In the genomic region with DNA sequence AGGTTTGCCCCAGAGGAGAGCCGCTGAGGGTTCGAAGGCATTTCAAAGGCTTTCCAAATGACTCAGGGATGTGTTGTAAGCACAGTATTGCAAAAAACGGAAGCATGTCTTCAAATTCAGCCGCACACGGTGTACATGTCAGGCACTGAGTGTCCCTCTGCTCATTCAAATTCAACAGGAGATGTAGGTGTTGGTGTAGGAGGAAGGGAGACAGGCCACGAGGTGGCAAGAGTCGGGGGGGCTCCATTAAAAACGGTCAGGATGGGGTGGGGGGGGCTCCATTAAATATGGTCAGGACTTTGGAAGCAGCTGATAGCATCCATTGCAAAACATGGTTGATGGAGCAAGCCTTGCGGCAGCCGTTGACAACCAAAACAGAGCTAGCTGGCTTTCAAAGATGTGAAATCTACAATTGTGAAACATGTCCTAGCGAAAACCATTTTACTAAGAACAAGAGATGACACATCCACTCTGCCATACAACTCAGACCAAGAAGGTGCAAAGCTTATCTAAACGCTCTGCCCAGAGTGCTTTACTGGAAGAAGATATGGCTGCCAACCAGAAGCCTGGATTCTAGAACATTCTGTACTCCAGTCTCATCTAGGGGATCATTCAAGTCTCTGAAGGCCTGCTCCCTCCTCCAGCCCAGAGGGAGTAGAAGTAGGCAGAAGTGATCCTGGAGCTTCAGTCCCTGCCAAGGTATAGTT, we compare ENCODE assay signal across 18 mouse cellular contexts. TPM values are rescaled to one million over a fixed set of nuclear protein-coding genes. Genes with fewer than 3 reads are reported as not detected.
DNase-seq lines count a peak whose midpoint lies in the region; ATAC-seq and TF ChIP-seq lines count a peak whose summit lies in the region.
"Had no signal": no experiment of that assay in that cellular context is flagged by ENCODE, and none has a peak within 500 bp of the region (broad histone marks: within the 10 kb centered on the region; RNA-seq: fewer than 3 reads in every experiment).

No protein-coding gene starts in this region.

- H3K4me1 ChIP-seq in lung, postnatal 0 days (ENCODE audit: insufficient read depth, low read depth, low read length), result no peaks in the 10 kb centered on the region

- DNase-seq in adrenal gland, postnatal 14 days, result peak; percentile 40
- DNase-seq in adrenal gland, adult 8-10 months, result no peak
- DNase-seq in NIH3T3 (ENCODE audit: low read depth), result peak; percentile 66
- DNase-seq in lung, postnatal 0 days (ENCODE audit: low spot score), result peak; percentile 94
- DNase-seq in monocyte, adult 2 months (ENCODE audit: low read depth in 1 of 2, low spot score in 2 of 2), result peak; percentile 59 to 67
- DNase-seq in testis, postnatal 14 days (ENCODE audit: low spot score), result no peak
- no peak for DNase-seq in embryo, embryonic 9.5 days (ENCODE audit: extremely low spot score)
- DNase-seq in heart, postnatal 14 days, result no peak
- DNase-seq: cerebellum, adult 9-10 months; heart, adult 11 months; kidney, postnatal 14 days; layer of hippocampus, adult 9-11 months; thymus, postnatal 4 days had no signal

- no peaks in the 10 kb centered on the region for H3K36me3 ChIP-seq in lung, postnatal 0 days (ENCODE audit: insufficient read depth, low read length)
- H3K36me3 ChIP-seq: embryonic facial prominence, embryonic 15.5 days; hindbrain, embryonic 12.5 days; midbrain, embryonic 12.5 days had no signal

- 55% methylated on average over 12 of the region's 12 CpGs for WGBS in lung, postnatal 0 days

- intact Hi-C loops in heart, postnatal 14 days (cut with DNase I), result no loop called here

- TF ChIP-seq CTCF in lung, postnatal 0 days (IDR thresholded peaks at IDR 0.05), result no peak

- no peak overlapping the region for H3K9ac ChIP-seq in lung, postnatal 0 days (replicated peaks; ENCODE audit: low read depth)
- H3K9ac ChIP-seq: embryonic facial prominence, embryonic 15.5 days; hindbrain, embryonic 12.5 days; liver, embryonic 14.5 days; midbrain, embryonic 12.5 days had no signal

- peak; percentile 40 for ATAC-seq in lung, postnatal 0 days
- ATAC-seq: intestine, embryonic 16.5 days had no signal

- H3K27ac ChIP-seq in lung, postnatal 0 days (ENCODE audit: low read length), result peak overlapping the region; percentile 87
- H3K27ac ChIP-seq: embryonic facial prominence, embryonic 15.5 days; hindbrain, embryonic 12.5 days; liver, embryonic 14.5 days; midbrain, embryonic 12.5 days had no signal

- peak; percentile 98 for TF ChIP-seq EP300 in lung, postnatal 0 days (IDR thresholded peaks at IDR 0.05)

- H3K4me3 ChIP-seq in lung, postnatal 0 days (ENCODE audit: low read depth, low read length), result no peak overlapping the region
- H3K4me3 ChIP-seq: embryonic facial prominence, embryonic 15.5 days; hindbrain, embryonic 12.5 days; midbrain, embryonic 12.5 days had no signal

- H3K27me3 ChIP-seq in lung, postnatal 0 days (replicated peaks; ENCODE audit: insufficient read depth, low read length), result no peaks in the 10 kb centered on the region
- H3K27me3 ChIP-seq: embryonic facial prominence, embryonic 15.5 days had no signal

- H3K9me3 ChIP-seq in lung, postnatal 0 days (ENCODE audit: low read length), result no peaks in the 10 kb centered on the region
- H3K9me3 ChIP-seq: embryonic facial prominence, embryonic 15.5 days; hindbrain, embryonic 12.5 days; midbrain, embryonic 12.5 days had no signal

- no peak overlapping the region for H3K4me2 ChIP-seq in lung, postnatal 0 days (replicated peaks; ENCODE audit: low read depth, low read length)
- H3K4me2 ChIP-seq: embryonic facial prominence, embryonic 15.5 days; hindbrain, embryonic 12.5 days; midbrain, embryonic 12.5 days had no signal

RNA-seq across cellular contexts. Expression of a gene that starts 4.8 kb away (rescaled TPM):
- total RNA-seq in adrenal gland, postnatal 14 days (2021), result 49.1 and 87.9 TPM in 2 replicates
- 10 to 100 TPM in 2 of 4 experiments, 1 to 10 TPM in 2; 7.3 to 22.4 (median 9.0) TPM for total RNA-seq in adrenal gland, adult 8-10 months (2022)
- 18.6 and 18.7 TPM in 2 replicates for polyA plus RNA-seq in lung, postnatal 0 days (2015; fragmentation: Nextera tagmentation; extraction: Ambion mirVana)
- total RNA-seq in heart, postnatal 14 days (2021), result 10 to 100 TPM; 19.6 to 22.7 TPM

RNA-seq across cellular contexts. Expression of a gene that starts 56.2 kb away (rescaled TPM):
- total RNA-seq in adrenal gland, postnatal 14 days (2021), result 128 and 131 TPM in 2 replicates
- total RNA-seq in adrenal gland, adult 8-10 months (2022), result 100 to 1,000 TPM; 136 to 150 (median 143) TPM
- polyA plus RNA-seq in lung, postnatal 0 days (2015; fragmentation: Nextera tagmentation; extraction: Ambion mirVana), result 43.3 and 45.1 TPM in 2 replicates
- total RNA-seq in heart, postnatal 14 days (2021), result 10 to 100 TPM; 92.6 to 95.8 TPM

Comparison
In these comparisons a context has a peak if more than half of its experiments do, and no peak if none do; other contexts are left out.
1. DNase-seq: peak in adrenal gland, postnatal 14 days (single experiment), NIH3T3 (single experiment), lung, postnatal 0 days (single experiment) and monocyte, adult 2 months (2 of 2); none in adrenal gland, adult 8-10 months (single experiment), testis, postnatal 14 days (single experiment), embryo, embryonic 9.5 days (single experiment) and heart, postnatal 14 days (0 of 2).